Mouse (Mus musculus): ENCODE results near the gene Apobec4. TPM values are rescaled to one million over a fixed set of nuclear protein-coding genes. Genes with fewer than 3 reads are reported as not detected.

Gene Apobec4
- polyA plus RNA-seq, 1 experiment from 2014 or later, result not detected

- Histone ChIP-seq H3K9ac (ENCODE audit: low read length) (no peak overlapping the region), H3K9me3 (ENCODE audit: control insufficient read depth, low read length) (no peaks in the 10 kb centered on the region), H3K36me3 (ENCODE audit: control insufficient read depth, insufficient read depth, low read length) (no peaks in the 10 kb centered on the region), H3K27ac (ENCODE audit: low read depth, low read length) (no peak overlapping the region), H3K4me3 (ENCODE audit: low read depth, low read length) (no peak overlapping the region), H3K4me1 (ENCODE audit: control insufficient read depth, insufficient read depth, low read length) (no peaks in the 10 kb centered on the region), H3K4me2 (ENCODE audit: low read depth) (no peak overlapping the region), H3K27me3 (ENCODE audit: control insufficient read depth, insufficient read depth, low read length) (no peaks in the 10 kb centered on the region)
- ATAC-seq (ENCODE audit: insufficient read depth, low FRiP score, low TSS enrichment) (no peak), DNase-seq (ENCODE audit: low spot score) (no peak)
- WGBS, result 73% methylated on average over 6 of the region's 6 CpGs
Measured at GRCm38 (mm10) chr1:152718200-152718599, 32.2 kb upstream of the Apobec4 start.

GRCm38 (mm10) chr1:152720969-152721368, 29.4 kb upstream of the Apobec4 start:
- ATAC-seq (ENCODE audit: insufficient read depth, low FRiP score, low TSS enrichment) (no peak), DNase-seq (ENCODE audit: low spot score) (no peak)
- H3K4me3 ChIP-seq (ENCODE audit: low read depth, low read length), result no peak overlapping the region
- H3K4me2 ChIP-seq (ENCODE audit: low read depth), result no peak overlapping the region
- no peaks in the 10 kb centered on the region for H3K9me3 ChIP-seq (ENCODE audit: control insufficient read depth, low read length)
- no peaks in the 10 kb centered on the region for H3K4me1 ChIP-seq (ENCODE audit: control insufficient read depth, insufficient read depth, low read length)
- no peak overlapping the region for H3K9ac ChIP-seq (ENCODE audit: low read length)
- 88% methylated on average over 4 of the region's 4 CpGs for WGBS
- H3K27ac ChIP-seq (ENCODE audit: low read depth, low read length), result no peak overlapping the region
- no peaks in the 10 kb centered on the region for H3K27me3 ChIP-seq (ENCODE audit: control insufficient read depth, insufficient read depth, low read length)
- H3K36me3 ChIP-seq (ENCODE audit: control insufficient read depth, insufficient read depth, low read length), result no peaks in the 10 kb centered on the region

GRCm38 (mm10) chr1:152721535-152722198, 28.7 kb upstream of the Apobec4 start:
- Histone ChIP-seq H3K9me3 (ENCODE audit: control insufficient read depth, low read length) (no peaks in the 10 kb centered on the region), H3K4me3 (ENCODE audit: low read depth, low read length) (no peak overlapping the region), H3K4me2 (ENCODE audit: low read depth) (no peak overlapping the region), H3K27ac (ENCODE audit: low read depth, low read length) (no peak overlapping the region), H3K36me3 (ENCODE audit: control insufficient read depth, insufficient read depth, low read length) (no peaks in the 10 kb centered on the region), H3K4me1 (ENCODE audit: control insufficient read depth, insufficient read depth, low read length) (no peaks in the 10 kb centered on the region), H3K9ac (ENCODE audit: low read length) (no peak overlapping the region), H3K27me3 (ENCODE audit: control insufficient read depth, insufficient read depth, low read length) (no peaks in the 10 kb centered on the region)
- ATAC-seq (ENCODE audit: insufficient read depth, low FRiP score, low TSS enrichment), result no peak
- 87% methylated on average over 11 of the region's 11 CpGs for WGBS
- DNase-seq (ENCODE audit: low spot score), result no peak

GRCm38 (mm10) chr1:152724286-152724685, 26.1 kb upstream of the Apobec4 start:
- no peaks in the 10 kb centered on the region for H3K36me3 ChIP-seq (ENCODE audit: control insufficient read depth, insufficient read depth, low read length)
- no peak for DNase-seq (ENCODE audit: low spot score)
- no peak overlapping the region for H3K4me3 ChIP-seq (ENCODE audit: low read depth, low read length)
- no peak overlapping the region for H3K9ac ChIP-seq (ENCODE audit: low read length)
- ATAC-seq (ENCODE audit: insufficient read depth, low FRiP score, low TSS enrichment), result no peak
- H3K27me3 ChIP-seq (ENCODE audit: control insufficient read depth, insufficient read depth, low read length), result no peaks in the 10 kb centered on the region
- no peaks in the 10 kb centered on the region for H3K9me3 ChIP-seq (ENCODE audit: control insufficient read depth, low read length)
- no peak overlapping the region for H3K27ac ChIP-seq (ENCODE audit: low read depth, low read length)
- no peak overlapping the region for H3K4me2 ChIP-seq (ENCODE audit: low read depth)
- H3K4me1 ChIP-seq (ENCODE audit: control insufficient read depth, insufficient read depth, low read length), result no peaks in the 10 kb centered on the region

GRCm38 (mm10) chr1:152726095-152726494, 24.3 kb upstream of the Apobec4 start:
- no peak overlapping the region for H3K9ac ChIP-seq (ENCODE audit: low read length)
- DNase-seq (ENCODE audit: low spot score) (no peak), ATAC-seq (ENCODE audit: insufficient read depth, low FRiP score, low TSS enrichment) (no peak)
- H3K9me3 ChIP-seq (ENCODE audit: control insufficient read depth, low read length), result no peaks in the 10 kb centered on the region
- no peaks in the 10 kb centered on the region for H3K36me3 ChIP-seq (ENCODE audit: control insufficient read depth, insufficient read depth, low read length)
- no peaks in the 10 kb centered on the region for H3K4me1 ChIP-seq (ENCODE audit: control insufficient read depth, insufficient read depth, low read length)
- 76% methylated on average over 3 of the region's 3 CpGs for WGBS
- H3K4me3 ChIP-seq (ENCODE audit: low read depth, low read length), result no peak overlapping the region
- no peak overlapping the region for H3K27ac ChIP-seq (ENCODE audit: low read depth, low read length)
- no peak overlapping the region for H3K4me2 ChIP-seq (ENCODE audit: low read depth)
- no peaks in the 10 kb centered on the region for H3K27me3 ChIP-seq (ENCODE audit: control insufficient read depth, insufficient read depth, low read length)

- ATAC-seq (ENCODE audit: insufficient read depth, low FRiP score, low TSS enrichment), result no peak
- H3K4me3 ChIP-seq (ENCODE audit: low read depth, low read length), result no peak overlapping the region
- no peak for DNase-seq (ENCODE audit: low spot score)
- H3K9ac ChIP-seq (ENCODE audit: low read length), result no peak overlapping the region
- H3K27ac ChIP-seq (ENCODE audit: low read depth, low read length), result no peak overlapping the region
- no peaks in the 10 kb centered on the region for H3K27me3 ChIP-seq (ENCODE audit: control insufficient read depth, insufficient read depth, low read length)
- no peaks in the 10 kb centered on the region for H3K9me3 ChIP-seq (ENCODE audit: control insufficient read depth, low read length)
- H3K36me3 ChIP-seq (ENCODE audit: control insufficient read depth, insufficient read depth, low read length), result no peaks in the 10 kb centered on the region
- H3K4me2 ChIP-seq (ENCODE audit: low read depth), result no peak overlapping the region
- no peaks in the 10 kb centered on the region for H3K4me1 ChIP-seq (ENCODE audit: control insufficient read depth, insufficient read depth, low read length)
- 79% methylated on average over 4 of the region's 5 CpGs for WGBS
Measured at GRCm38 (mm10) chr1:152727604-152728236, 22.6 kb upstream of the Apobec4 start.

DNA sequence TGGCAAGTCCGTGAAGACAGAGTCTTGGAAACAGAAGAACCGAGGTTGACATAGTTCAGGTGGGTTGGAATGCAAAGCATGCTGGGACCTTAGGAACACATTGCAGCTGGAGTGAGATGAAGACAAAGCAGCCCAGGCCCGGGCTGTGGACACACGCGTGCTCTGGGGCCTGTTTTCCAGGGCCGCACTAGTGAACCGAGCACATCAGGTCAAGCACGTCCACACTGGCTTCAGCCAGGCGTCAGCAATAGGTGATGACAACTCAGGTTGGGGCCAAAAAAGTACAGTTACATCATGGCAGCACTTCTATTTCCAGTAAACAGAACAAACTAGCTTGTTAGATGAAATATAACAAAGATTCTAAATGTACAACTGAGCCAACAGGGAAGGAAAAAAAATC, 11.6 kb upstream of the Apobec4 start:
- H3K9me3 ChIP-seq (ENCODE audit: control insufficient read depth, low read length), result no peaks in the 10 kb centered on the region
- ATAC-seq (ENCODE audit: insufficient read depth, low FRiP score, low TSS enrichment), result no peak

DNA sequence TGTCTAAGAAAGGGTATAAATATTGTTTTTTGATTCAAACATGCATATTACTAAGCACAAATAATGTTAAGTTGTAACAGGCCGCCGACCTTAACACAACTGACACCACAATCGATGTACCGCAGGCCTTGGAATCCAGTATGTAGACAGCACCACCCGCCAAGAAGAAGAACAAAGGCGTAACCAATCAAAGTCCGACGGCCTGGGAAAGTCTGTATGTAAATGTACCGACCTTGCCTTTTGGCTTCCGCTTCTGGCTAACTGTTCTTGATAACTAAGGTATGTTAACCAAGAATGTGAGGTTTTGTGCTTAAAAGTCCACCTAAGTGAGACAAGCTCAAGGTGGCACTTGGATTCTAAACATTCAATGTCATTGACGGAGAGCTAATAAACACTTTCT, 11.0 kb upstream of the Apobec4 start:
- Histone ChIP-seq H3K9me3 (ENCODE audit: control insufficient read depth, low read length) (no peaks in the 10 kb centered on the region), H3K9ac (ENCODE audit: low read length) (no peak overlapping the region), H3K4me3 (ENCODE audit: low read depth, low read length) (no peak overlapping the region), H3K36me3 (ENCODE audit: control insufficient read depth, insufficient read depth, low read length) (no peaks in the 10 kb centered on the region), H3K4me1 (ENCODE audit: control insufficient read depth, insufficient read depth, low read length) (no peaks in the 10 kb centered on the region), H3K27ac (ENCODE audit: low read depth, low read length) (no peak overlapping the region), H3K4me2 (ENCODE audit: low read depth) (no peak overlapping the region), H3K27me3 (ENCODE audit: control insufficient read depth, insufficient read depth, low read length) (no peaks in the 10 kb centered on the region)
- ATAC-seq (ENCODE audit: insufficient read depth, low FRiP score, low TSS enrichment) (no peak), DNase-seq (ENCODE audit: low spot score) (no peak)
- WGBS, result 90% methylated on average over 11 of the region's 11 CpGs

More for the DNA sequence above, 11.6 kb upstream of the Apobec4 start:
- Histone ChIP-seq H3K36me3 (ENCODE audit: control insufficient read depth, insufficient read depth, low read length) (no peaks in the 10 kb centered on the region), H3K4me3 (ENCODE audit: low read depth, low read length) (no peak overlapping the region), H3K9ac (ENCODE audit: low read length) (no peak overlapping the region), H3K4me2 (ENCODE audit: low read depth) (no peak overlapping the region), H3K27me3 (ENCODE audit: control insufficient read depth, insufficient read depth, low read length) (no peaks in the 10 kb centered on the region), H3K4me1 (ENCODE audit: control insufficient read depth, insufficient read depth, low read length) (no peaks in the 10 kb centered on the region), H3K27ac (ENCODE audit: low read depth, low read length) (no peak overlapping the region)
- WGBS, result 87% methylated on average over 9 of the region's 9 CpGs
- DNase-seq (ENCODE audit: low spot score), result no peak

GRCm38 (mm10) chr1:152743095-152743826, 7.1 kb upstream of the Apobec4 start:
- WGBS, result 63% methylated on average over 15 of the region's 15 CpGs
- Histone ChIP-seq H3K9me3 (ENCODE audit: control insufficient read depth, low read length) (no peaks in the 10 kb centered on the region), H3K4me1 (ENCODE audit: control insufficient read depth, insufficient read depth, low read length) (no peaks in the 10 kb centered on the region), H3K4me3 (ENCODE audit: low read depth, low read length) (no peak overlapping the region), H3K27me3 (ENCODE audit: control insufficient read depth, insufficient read depth, low read length) (no peaks in the 10 kb centered on the region), H3K9ac (ENCODE audit: low read length) (no peak overlapping the region), H3K36me3 (ENCODE audit: control insufficient read depth, insufficient read depth, low read length) (no peaks in the 10 kb centered on the region), H3K27ac (ENCODE audit: low read depth, low read length) (no peak overlapping the region), H3K4me2 (ENCODE audit: low read depth) (no peak overlapping the region)
- DNase-seq (ENCODE audit: low spot score) (no peak), ATAC-seq (ENCODE audit: insufficient read depth, low FRiP score, low TSS enrichment) (no peak)

All from neural tube, embryonic 11.5 days (tissue).